Mouse (Mus musculus): ENCODE measurements around the gene 2410004B18Rik. TPM values are rescaled to one million over a fixed set of nuclear protein-coding genes. Genes with fewer than 3 reads are reported as not detected.

Gene 2410004B18Rik
- polyA plus RNA-seq, 1 experiment from 2014 or later, result 36.4 TPM

DNA sequence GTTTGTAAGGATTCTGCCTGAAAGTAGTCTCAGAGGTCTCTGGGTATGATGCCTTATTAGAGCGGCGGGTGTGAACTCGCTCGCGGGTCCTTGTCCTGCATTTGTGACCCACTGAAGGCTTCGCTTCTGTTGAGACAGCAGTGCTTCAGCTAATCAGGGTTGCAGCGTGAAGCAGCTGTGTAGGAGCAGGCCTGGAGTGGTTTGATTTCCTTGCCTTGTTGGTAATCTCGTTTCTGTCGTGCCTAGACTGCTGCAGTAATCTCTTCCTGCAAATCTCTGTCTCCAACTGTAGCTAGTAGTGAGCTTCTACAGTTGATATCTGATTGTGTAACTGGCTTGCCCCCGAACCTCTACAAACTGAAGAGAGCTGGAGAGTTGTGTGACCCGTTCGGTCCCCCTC is 1.6 kb downstream of the 2410004B18Rik start:
- ATAC-seq (ENCODE audit: low FRiP score, low TSS enrichment) (no peak), DNase-seq (ENCODE audit: low spot score) (no peak)
- Histone ChIP-seq H3K9ac (ENCODE audit: low read length) (peak overlapping the region; percentile 23; the same call in 1 of the 2 replicates), H3K36me3 (ENCODE audit: control insufficient read depth, insufficient read depth, low read length) (peaks cover 8% of the 10 kb centered on the region), H3K9me3 (ENCODE audit: control insufficient read depth, low read length) (no peaks in the 10 kb centered on the region), H3K4me3 (ENCODE audit: low read depth, low read length) (0 out of 2 replicates have a peak overlapping the region, but pooled peaks have one; percentile 88), H3K4me2 (replicated peaks; ENCODE audit: low read depth) (peak overlapping the region; percentile 78), H3K27me3 (ENCODE audit: control insufficient read depth, insufficient read depth, low read length) (no peaks in the 10 kb centered on the region), H3K4me1 (replicated peaks; ENCODE audit: control insufficient read depth, insufficient read depth) (0 out of 2 replicates have a peak, but pooled peaks cover 5% of the 10 kb centered on the region), H3K27ac (replicated peaks) (no peak overlapping the region)
- WGBS, result 75% methylated on average over 12 of the region's 12 CpGs
- TF ChIP-seq CTCF (IDR thresholded peaks at IDR 0.05; ENCODE audit: low read depth), result no peak
- TF ChIP-seq EP300 (optimal IDR thresholded peaks at IDR 0.05), result no peak

DNA sequence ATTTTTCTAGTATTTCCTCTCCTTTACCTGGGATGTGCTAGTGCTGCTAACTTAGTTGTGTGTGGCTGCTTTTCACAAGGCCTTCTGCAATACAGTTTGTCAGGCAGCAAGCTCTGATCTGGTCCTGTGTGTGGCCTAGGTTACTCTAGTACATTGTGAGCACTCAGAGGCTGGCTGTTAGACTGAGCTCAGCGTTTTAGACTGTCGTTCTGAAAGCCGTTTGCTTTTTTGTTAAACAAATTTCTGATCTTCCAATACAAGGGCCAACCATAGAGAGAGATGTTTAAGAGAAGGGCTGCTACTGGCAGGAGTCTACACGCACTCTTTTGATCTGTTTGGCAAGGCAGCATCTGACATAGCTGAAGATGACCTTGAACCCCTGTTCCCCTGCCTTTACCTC is 2.2 kb downstream of the 2410004B18Rik start:
- no peak overlapping the region for H3K27ac ChIP-seq (replicated peaks)
- H3K9ac ChIP-seq (ENCODE audit: low read length), result no peak overlapping the region
- H3K9me3 ChIP-seq (ENCODE audit: control insufficient read depth, low read length), result no peaks in the 10 kb centered on the region
- peak overlapping the region; percentile 78; the same call in 1 of the 2 replicates for H3K4me2 ChIP-seq (replicated peaks; ENCODE audit: low read depth)
- H3K4me1 ChIP-seq (replicated peaks; ENCODE audit: control insufficient read depth, insufficient read depth), result 0 out of 2 replicates have a peak, but pooled peaks cover 5% of the 10 kb centered on the region
- no peak overlapping the region for H3K4me3 ChIP-seq (ENCODE audit: low read depth, low read length)
- WGBS, result 62% methylated on average over 4 of the region's 4 CpGs
- DNase-seq (ENCODE audit: low spot score) (no peak), ATAC-seq (ENCODE audit: low FRiP score, low TSS enrichment) (no peak)
- H3K36me3 ChIP-seq (ENCODE audit: control insufficient read depth, insufficient read depth, low read length), result peaks cover 9% of the 10 kb centered on the region
- H3K27me3 ChIP-seq (ENCODE audit: control insufficient read depth, insufficient read depth, low read length), result no peaks in the 10 kb centered on the region
- TF ChIP-seq EP300 (optimal IDR thresholded peaks at IDR 0.05) (no peak), CTCF (IDR thresholded peaks at IDR 0.05; ENCODE audit: low read depth) (no peak)

DNA sequence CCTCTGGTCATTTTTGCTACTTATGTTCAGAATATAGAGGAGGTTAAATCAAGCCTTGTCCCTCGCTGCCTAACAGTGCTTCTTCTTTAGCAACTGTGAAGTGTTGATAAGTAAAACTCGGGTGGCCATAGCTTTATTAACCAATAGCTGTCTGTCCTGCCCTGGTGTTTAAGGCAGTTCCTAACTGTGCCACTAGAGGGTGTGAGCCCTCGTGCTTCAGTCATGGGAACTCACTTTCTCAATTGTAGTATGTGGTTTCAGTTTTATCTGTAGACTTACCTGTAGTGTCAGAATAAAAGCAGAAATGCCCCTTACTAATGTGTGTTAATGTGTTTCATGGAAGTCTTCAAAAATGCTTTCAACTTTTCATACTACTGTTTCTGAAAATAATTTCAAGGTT is 4.2 kb downstream of the 2410004B18Rik start:
- Histone ChIP-seq H3K27ac (replicated peaks) (no peak overlapping the region), H3K4me1 (replicated peaks; ENCODE audit: control insufficient read depth, insufficient read depth) (0 out of 2 replicates have a peak, but pooled peaks cover 5% of the 10 kb centered on the region), H3K9ac (ENCODE audit: low read length) (no peak overlapping the region), H3K36me3 (ENCODE audit: control insufficient read depth, insufficient read depth, low read length) (peaks cover 9% of the 10 kb centered on the region), H3K27me3 (ENCODE audit: control insufficient read depth, insufficient read depth, low read length) (no peaks in the 10 kb centered on the region), H3K4me2 (replicated peaks; ENCODE audit: low read depth) (no peak overlapping the region), H3K9me3 (ENCODE audit: control insufficient read depth, low read length) (no peaks in the 10 kb centered on the region), H3K4me3 (ENCODE audit: low read depth, low read length) (no peak overlapping the region)
- DNase-seq (ENCODE audit: low spot score) (peak; percentile 80), ATAC-seq (ENCODE audit: low FRiP score, low TSS enrichment) (peak; percentile 49)
- WGBS, result 7% methylated on average over 3 of the region's 3 CpGs
- TF ChIP-seq CTCF (IDR thresholded peaks at IDR 0.05; ENCODE audit: low read depth), result peak; percentile 93
- no peak for TF ChIP-seq EP300 (optimal IDR thresholded peaks at IDR 0.05)

DNA sequence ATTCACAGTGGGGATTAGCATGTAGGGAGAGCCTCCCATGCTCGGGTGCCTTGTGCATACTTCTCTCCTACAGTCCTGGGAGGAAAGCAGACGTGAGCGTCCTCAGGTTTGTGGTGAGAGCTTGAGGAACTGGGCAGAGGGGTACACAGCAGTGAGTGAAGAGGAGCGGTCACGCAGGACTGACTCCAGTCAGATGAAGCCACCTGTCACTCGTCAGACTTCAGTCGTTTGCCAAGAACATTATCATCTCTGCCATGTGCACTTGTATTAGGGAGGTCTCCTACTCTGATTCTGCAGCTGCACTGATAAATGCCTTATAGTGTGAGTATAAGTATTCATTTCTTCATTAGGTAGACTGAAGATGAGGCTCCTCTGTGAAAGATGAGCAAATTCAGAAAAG is 6.5 kb downstream of the 2410004B18Rik start:
- TF ChIP-seq EP300 (optimal IDR thresholded peaks at IDR 0.05) (no peak), CTCF (IDR thresholded peaks at IDR 0.05; ENCODE audit: low read depth) (no peak)

DNA sequence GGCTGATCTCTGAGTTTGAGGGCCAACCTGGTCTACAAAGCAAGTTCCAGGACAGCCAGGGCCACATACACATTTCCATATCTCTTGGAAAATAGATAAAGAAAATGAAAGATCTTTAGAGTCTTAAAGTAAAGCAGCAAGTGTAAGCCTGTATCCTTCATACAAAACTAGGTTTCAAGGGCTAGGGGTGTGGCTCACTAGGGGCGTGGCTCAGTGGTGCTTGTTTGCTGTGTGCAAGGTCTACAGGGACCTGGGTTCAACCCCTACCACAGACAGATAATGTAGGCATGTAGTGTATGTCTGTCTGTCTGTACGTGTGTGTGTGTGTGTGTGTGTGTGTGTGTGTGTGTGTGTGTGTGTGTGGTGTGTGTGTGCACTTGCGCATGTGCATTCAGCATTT is 8.1 kb downstream of the 2410004B18Rik start:
- no peaks in the 10 kb centered on the region for H3K27me3 ChIP-seq (ENCODE audit: control insufficient read depth, insufficient read depth, low read length)
- H3K4me3 ChIP-seq (ENCODE audit: low read depth, low read length), result no peak overlapping the region
- ATAC-seq (ENCODE audit: low FRiP score, low TSS enrichment) (no peak), DNase-seq (ENCODE audit: low spot score) (no peak)
- WGBS, result 74% methylated on average over 3 of the region's 3 CpGs
- no peak overlapping the region for H3K9ac ChIP-seq (ENCODE audit: low read length)
- H3K4me2 ChIP-seq (replicated peaks; ENCODE audit: low read depth), result no peak overlapping the region
- H3K27ac ChIP-seq (replicated peaks), result no peak overlapping the region
- TF ChIP-seq CTCF (IDR thresholded peaks at IDR 0.05; ENCODE audit: low read depth) (no peak), EP300 (optimal IDR thresholded peaks at IDR 0.05) (no peak)
- H3K9me3 ChIP-seq (ENCODE audit: control insufficient read depth, low read length), result no peaks in the 10 kb centered on the region
- H3K4me1 ChIP-seq (replicated peaks; ENCODE audit: control insufficient read depth, insufficient read depth), result 0 out of 2 replicates have a peak, but pooled peaks cover 2% of the 10 kb centered on the region
- H3K36me3 ChIP-seq (ENCODE audit: control insufficient read depth, insufficient read depth, low read length), result peaks cover 7% of the 10 kb centered on the region

More for the DNA sequence above, 6.5 kb downstream of the 2410004B18Rik start:
- DNase-seq (ENCODE audit: low spot score) (no peak), ATAC-seq (ENCODE audit: low FRiP score, low TSS enrichment) (no peak)
- H3K27me3 ChIP-seq (ENCODE audit: control insufficient read depth, insufficient read depth, low read length), result no peaks in the 10 kb centered on the region
- no peak overlapping the region for H3K9ac ChIP-seq (ENCODE audit: low read length)
- no peaks in the 10 kb centered on the region for H3K9me3 ChIP-seq (ENCODE audit: control insufficient read depth, low read length)
- 0 out of 2 replicates have a peak, but pooled peaks cover 2% of the 10 kb centered on the region for H3K4me1 ChIP-seq (replicated peaks; ENCODE audit: control insufficient read depth, insufficient read depth)
- 84% methylated on average over 7 of the region's 7 CpGs for WGBS
- H3K27ac ChIP-seq (replicated peaks), result no peak overlapping the region
- no peak overlapping the region for H3K4me3 ChIP-seq (ENCODE audit: low read depth, low read length)
- peaks cover 9% of the 10 kb centered on the region for H3K36me3 ChIP-seq (ENCODE audit: control insufficient read depth, insufficient read depth, low read length)
- no peak overlapping the region for H3K4me2 ChIP-seq (replicated peaks; ENCODE audit: low read depth)

DNA sequence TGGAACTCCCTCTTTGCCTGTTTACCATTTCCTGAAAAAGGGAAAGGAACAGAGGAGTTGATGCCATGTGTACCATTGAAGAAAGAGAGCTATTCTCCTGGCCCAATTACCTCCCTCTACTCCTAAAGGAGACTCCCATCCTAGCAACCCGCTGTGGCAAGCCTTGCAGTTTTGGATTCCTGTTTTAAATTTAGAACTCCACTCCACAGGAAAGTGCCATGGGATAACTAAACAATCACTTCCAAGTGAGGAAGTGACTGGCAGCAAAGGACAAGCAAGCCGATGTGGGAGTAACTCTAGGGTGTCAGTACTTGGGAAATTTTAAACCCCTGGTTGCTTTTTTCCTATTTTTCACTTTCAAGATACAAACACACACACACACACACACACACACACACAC is 8.8 kb downstream of the 2410004B18Rik start:
- whole genome bisulfite sequencing, result 56% methylated on average over 2 of the region's 2 CpGs
- Histone ChIP-seq H3K4me1 (replicated peaks; ENCODE audit: control insufficient read depth, insufficient read depth) (0 out of 2 replicates have a peak, but pooled peaks cover under 1% of the 10 kb centered on the region), H3K27ac (replicated peaks) (no peak overlapping the region), H3K36me3 (ENCODE audit: control insufficient read depth, insufficient read depth, low read length) (peaks cover 7% of the 10 kb centered on the region), H3K27me3 (ENCODE audit: control insufficient read depth, insufficient read depth, low read length) (no peaks in the 10 kb centered on the region), H3K9ac (ENCODE audit: low read length) (no peak overlapping the region), H3K4me3 (ENCODE audit: low read depth, low read length) (no peak overlapping the region), H3K4me2 (replicated peaks; ENCODE audit: low read depth) (no peak overlapping the region), H3K9me3 (ENCODE audit: control insufficient read depth, low read length) (no peaks in the 10 kb centered on the region)
- no peak for TF ChIP-seq EP300 (optimal IDR thresholded peaks at IDR 0.05)
- TF ChIP-seq CTCF (IDR thresholded peaks at IDR 0.05; ENCODE audit: low read depth), result no peak
- no peak for ATAC-seq (ENCODE audit: low FRiP score, low TSS enrichment)
- no peak for DNase-seq (ENCODE audit: low spot score)
